Mouse (Mus musculus) lung, postnatal 25 days (tissue): ENCODE data around the gene Cbx1.
"Not testable (repeated sequence)": the region's sequence is repeated elsewhere in the genome, so short reads cannot be mapped to it uniquely, and the experiment has no call there.

Source experiments
- DNase-seq: peaks from one replicate; pipeline ENCODE4 v3.0.0; 2022; ENCODE audit warnings: low spot score

Gene Cbx1

DNA sequence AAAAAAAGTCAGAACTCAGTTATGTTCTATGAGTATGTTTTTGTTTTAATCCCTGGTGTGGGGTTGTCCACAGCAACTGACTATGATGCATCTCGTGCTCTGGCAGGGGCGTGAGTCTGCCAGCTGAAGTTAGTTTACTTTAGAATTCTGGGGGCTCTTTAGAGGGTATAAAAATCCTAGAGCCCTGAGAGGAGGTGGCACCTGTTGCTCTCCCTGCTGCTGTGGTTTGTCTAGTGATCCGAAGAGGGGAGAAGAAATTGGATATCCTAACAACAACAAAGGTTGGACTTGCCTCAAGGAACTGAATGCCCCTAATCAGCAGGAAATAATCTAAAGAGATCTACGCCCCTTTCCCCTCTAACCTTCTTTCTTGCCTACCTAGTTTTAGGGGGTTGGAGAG is 49.4 kb downstream of the Cbx1 start:
- DNase-seq = no peak

DNA sequence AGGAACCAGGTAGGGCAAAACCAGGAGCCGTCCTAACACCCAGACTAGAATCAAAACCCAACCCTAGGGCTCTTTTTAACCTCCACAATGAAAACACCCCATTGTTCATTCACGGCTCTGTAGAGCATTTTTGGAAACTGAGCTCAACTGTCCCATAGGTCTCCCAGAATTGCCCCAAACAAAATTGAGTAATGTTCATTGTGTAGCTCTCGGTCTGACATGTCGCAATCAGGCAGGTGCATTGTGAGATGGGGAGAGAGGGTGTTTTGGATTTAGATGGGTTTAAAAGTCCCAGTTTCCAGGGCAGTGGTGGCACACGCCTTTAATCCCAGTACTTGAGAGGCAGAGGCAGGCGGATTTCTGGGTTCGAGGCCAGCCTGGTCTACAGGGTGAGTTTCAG is 50.5 kb downstream of the Cbx1 start:
- no peak for DNase-seq

DNA sequence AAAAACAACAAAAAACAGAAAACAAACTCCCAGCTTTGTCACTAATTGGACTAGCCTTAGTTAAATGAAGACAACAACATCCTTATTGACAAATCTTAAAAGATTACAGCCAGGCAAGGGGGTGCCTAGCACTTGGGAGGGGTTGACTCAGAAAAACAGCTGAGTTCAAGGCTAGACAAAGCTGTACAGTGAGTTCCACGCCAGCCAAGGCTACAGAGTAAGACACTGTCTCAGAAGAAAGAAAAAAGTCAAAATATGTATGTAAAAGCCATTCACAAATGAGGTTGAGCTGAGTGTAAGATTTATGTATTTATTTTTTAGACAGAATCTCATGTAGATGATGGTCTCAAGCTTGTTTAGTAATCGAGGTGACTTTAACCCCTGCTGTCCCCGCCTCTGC is 51.0 kb downstream of the Cbx1 start:
- no peak for DNase-seq

- no peak for DNase-seq
Observed at GRCm38 (mm10) chr11:96840290-96840689, 51.4 kb downstream of the Cbx1 start.

- no peak for DNase-seq
Observed at GRCm38 (mm10) chr11:96843627-96844026, 54.7 kb downstream of the Cbx1 start.

DNA sequence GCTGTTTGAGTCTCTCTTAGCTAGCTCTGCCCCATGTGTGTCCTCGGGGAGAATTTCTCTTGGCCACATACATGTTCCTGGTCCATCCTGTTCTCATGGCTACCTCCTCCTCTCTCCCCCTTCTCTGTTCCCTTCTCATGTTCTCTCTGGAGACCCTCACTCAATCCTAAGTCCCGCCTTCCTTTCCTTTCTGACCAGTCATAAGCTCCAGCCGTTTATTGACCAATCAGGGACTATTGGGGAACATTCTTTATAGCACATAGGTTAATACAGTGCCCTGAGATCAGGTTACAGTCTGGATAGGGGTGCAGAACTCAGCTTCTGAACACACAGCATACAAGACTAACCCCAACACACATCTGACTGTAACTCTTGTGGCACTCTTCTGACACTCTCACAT is 58.3 kb downstream of the Cbx1 start:
- DNase-seq = no peak

DNA sequence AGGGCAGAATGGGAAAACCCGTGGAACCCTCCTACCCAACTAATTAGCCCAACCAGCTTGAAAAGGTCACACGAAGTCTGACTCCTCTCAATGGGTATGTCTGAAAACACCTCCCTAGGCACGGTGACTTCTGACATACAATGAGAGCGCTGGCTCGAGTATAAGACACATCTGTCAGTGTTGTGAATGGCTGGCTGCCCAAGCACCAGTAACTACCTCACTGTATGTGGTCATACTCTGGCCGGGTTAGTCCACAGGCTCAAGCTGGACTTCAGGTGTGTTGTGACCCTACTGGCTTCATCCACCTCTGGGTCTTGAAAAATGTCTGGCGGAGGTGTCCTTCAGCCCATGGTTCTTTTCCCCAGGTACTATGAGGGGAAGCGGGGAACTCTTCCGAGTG is 59.8 kb downstream of the Cbx1 start:
- no peak for DNase-seq

DNA sequence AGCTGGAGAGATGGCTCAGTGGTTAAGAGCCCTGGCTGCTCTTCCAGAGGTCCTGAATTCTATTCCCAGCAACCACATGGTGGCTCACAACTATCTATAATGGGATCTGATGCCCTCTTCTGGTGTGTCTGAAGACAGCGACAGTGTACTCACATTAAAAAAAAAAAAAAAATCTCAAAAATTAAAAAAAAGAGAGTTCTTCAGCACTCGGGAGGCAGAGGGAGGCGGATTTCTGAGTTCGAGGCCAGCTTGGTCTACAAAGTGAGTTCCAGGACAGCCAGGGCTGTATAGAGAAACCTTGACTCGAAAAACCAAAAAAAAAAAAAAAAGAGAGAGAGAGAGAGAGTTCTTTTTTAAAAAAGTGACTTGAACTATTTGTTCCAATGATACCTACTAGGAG is 60.2 kb downstream of the Cbx1 start:
- DNase-seq = not testable (repeated sequence)

DNA sequence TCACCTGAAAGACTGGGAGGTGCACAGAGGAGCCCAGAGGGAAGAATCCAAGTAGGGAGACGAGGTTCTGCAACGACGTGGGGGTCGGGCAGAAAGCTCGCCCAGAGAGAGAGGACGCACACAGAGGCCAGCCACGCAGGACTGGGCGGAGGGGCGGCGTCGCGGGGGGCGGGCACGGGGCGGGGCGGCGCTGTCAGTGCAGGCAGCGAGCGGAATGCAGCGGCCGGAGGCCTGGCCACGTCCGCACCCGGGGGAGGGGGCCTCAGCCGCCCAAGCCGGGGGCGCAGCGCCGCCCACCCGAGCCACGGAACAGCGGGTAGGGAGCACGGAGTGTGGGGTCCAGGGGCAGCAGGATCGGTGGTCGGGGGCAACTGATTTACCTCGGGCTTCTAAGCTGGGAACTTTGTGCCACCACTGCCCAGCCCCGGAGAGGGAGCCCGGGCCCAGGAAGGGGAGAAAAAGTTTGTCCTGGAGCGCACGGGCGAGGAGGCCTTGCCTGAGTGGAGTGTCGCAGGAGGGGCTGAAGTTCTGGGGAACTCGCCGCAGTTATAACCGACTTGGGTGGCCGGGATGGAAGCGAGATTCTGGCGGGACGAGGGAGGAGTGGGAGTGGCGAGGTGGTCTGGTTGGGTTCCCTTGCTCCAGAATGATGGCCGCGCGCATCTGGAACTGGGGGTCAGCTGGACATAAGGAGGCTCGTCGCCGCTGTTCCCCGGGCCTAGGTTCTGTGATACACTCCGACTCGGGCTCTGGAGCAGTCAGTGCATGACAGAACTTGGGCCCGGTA is 60.9 kb downstream of the Cbx1 start, which contains the start of gene Copz2:
Gene Copz2 (plus strand): TSS at position 190 of the 787 bp plus-strand sequence.
- no peak for DNase-seq

DNA sequence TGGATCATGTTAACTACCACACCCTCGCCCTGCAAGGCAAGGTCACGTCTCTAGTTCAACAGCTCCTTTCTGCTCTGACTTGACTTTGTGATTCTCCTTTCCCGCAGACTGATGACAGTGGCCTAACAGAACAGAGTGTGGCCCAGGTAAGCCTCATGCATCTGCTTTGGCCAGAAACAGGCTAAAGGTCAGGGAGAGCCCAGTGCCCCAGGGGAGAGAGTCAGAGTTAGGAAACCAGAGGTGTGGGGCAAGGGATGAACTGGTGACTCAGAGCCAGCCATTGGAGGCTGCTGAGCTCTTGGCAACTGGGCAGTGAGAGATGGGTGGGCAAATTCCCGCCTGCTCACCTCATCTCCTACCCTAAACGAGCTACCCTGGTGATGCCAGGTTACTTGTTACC is 68.5 kb downstream of the Cbx1 start:
- no peak for DNase-seq
